Mouse (Mus musculus): ENCODE data around the gene Slc39a1.
A peak's percentile ranks its signal among the peaks of the same experiment; 100 is the strongest.

The Slc39a1 gene

DNA sequence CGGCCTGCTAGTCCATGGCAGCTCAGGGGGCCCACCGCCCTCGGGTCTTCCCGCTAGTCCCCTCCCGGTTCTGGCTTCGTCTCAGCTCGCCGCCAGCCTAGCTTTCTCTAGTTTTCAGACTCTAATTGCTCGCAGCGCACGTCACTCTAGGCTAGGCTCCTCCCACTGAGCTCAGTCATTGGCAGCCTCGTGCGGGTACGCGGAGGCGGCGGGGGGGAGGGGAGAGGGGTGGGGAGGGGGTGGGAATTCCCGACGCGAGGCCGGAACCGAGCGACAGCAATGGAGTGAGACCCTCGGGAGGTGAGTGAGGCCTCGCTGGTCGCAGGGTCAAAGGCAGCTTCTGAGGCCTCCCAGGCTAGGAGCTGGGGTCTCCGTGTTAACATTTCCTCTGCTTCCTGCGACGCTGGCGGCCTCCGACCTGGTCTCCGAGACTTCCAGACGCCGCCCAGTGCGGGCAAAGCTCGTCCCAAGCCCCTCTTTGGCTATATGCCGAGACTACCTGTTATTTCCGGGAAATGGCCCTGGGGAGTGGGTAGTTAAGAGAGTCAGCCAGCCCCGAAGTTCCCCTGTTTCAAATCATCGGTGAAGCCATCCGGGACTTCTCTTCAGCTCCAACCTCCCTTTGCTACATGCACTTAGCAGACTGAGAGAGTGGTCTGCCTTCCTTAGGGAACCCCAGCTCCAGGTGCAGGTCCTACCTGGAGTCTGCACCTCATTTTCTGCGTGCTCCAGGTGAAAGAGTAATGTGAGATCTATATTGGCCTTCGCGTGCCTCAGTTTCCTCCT is at the start of gene Slc39a1:
Gene Slc39a1 (plus strand): TSS at position 213 of the 786 bp plus-strand sequence.
- peak; percentile 97 for DNase-seq (ENCODE audit: low spot score)

DNA sequence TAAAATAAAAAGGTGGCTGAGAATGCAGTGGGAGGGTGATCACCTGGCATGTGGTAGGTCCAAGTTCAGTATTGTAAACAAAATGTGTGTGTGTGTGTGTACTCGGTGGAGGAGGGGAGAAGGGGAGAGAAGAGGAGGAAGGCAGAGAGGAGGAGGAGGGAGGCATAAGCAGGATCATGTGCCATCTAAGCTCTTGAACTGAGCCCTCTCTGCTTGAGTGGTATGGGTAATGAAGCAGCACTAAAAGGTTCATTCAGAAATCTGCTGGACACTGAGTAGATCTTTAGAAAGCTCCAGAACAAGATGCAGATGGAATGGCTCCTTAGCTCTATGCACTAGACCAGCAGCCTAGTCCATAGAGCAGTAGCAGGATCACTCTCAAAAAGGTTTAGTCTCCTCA is 45.1 kb upstream of the Slc39a1 start:
- DNase-seq (ENCODE audit: low spot score), result no peak

DNA sequence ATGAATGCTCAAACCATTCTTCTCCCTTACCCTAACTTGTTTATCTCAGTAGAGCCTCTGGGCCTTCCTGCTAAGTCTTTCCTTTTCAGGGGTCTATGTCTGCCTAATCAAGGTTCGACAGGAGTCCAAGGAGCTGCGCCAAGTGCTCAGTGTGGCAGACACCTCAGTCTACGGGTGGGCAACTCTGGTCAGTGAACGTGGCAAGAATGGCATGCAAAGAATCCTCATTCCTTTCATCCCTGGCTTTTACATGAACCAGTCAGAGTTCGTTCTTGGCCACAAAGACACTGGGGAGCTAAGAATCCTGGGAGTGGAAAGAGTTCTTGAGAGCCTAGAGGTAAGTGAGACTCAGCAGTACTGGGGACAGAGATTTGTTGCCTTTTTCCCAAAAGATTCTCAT is 44.4 kb upstream of the Slc39a1 start:
- DNase-seq (ENCODE audit: low spot score), result no peak

DNA sequence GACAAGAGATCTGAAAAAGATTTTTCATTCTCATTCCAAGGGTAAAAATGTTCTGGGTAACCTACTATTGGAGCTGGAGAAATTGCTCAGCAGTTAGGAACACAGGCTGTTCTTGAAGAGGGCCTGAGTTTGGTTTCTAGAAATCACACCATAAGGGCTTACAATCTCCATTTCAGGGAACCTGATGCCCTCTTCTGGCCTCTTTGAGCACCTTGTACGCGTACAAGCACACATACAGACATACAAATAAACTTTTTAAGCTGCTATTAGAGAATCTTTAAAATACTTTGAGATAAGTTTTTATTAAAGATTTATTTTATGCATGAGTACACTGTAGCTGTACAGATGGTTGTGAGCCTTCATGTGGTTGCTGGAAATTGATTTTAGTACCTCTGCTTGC is 43.4 kb upstream of the Slc39a1 start:
- no peak for DNase-seq (ENCODE audit: low spot score)

- DNase-seq (ENCODE audit: low spot score), result no peak
Observed at GRCm38 (mm10) chr3:90208662-90209061, 39.3 kb upstream of the Slc39a1 start.

DNA sequence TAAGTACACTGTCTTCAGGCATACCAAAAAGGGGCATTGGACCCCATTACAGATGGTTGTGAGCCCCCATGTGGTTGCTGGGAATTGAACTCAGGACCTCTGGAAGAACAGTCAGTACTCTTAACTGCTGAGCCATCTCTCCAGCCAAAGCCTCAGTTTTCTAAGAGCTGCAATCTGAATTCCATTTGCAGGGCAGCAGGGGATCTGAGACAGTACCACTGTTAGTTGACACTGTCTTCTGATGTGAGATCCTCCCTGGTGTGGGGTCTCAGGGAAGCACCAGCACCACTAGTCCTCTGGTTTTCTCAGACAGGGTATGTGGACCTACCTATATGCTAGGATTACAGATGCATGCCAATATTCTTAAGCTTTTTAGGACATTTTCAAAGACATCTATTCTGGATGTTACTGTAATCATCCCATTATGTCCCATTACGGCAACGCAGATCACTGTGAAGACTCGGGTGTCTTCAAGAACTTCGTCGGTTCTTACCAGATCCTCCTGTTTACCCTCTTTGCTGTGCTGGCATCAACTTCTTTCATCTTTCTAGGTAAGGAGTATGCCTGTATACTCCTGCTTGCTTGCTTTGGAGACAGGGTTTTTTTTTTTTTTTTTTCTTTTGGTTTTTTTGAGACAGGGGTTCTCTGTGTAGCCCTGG is 37.9 kb upstream of the Slc39a1 start:
- no peak for DNase-seq (ENCODE audit: low spot score)

DNA sequence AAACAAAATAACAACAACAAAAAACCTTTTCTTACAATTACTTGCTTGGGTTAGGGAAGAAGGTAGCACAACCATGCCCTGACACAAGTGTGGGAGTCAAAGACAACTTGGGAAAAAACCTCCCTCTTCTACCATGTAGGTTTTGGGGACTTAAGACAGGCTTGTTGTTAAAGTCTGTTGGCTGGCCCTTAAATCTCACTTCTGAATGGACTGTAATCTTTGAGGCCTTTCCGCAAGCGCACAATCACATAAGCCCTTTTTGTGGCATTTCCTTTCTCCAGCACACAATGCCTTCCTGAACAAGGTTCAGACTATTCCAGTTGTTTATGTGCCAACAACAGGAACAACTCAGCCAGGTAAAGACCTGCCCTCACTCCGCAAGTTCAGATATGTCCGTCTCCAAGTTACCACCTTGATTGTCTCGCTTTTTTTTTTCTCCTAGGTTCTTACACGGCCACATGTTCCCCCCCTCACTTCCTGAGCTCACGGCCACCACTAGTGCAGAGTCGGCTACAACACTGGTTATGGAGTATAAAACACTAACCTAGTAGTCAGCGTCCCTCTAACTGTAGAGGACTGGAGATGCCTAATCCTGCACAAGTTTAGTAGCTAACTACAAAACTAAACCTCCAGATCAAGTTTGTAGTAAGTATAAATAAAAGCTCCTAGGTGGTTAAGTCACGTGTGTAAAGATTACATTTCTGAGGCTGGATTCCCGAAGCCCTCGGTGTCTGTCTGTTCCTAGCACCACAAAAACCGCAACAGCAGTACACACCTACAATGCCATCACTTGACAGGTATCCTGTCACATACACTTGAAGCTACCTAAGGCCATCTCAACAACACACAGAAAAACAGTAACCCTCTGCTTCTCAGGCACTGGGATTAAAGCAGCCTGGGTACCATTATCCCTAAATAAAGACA is 36.2 kb upstream of the Slc39a1 start:
- DNase-seq (ENCODE audit: low spot score), result no peak

DNA sequence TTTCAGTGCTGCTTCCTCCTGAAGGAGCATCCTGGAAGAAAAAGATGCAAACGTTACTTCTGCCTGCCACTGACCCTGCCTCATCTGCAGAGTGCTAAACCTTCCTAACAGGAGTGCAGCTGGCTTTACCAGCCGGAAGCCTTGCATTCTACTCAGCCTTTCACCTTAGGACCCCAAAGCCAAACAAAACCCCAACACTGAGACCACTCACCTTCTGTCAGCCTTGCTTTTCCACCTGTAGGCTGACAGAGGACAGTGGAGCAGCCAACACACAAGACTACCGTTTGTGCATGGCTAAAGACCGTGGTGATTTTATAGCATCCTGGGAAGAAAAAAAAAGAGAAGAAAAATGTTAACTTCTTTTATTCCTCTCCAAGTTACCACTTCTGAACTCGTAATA is 35.2 kb upstream of the Slc39a1 start:
- DNase-seq (ENCODE audit: low spot score), result no peak

GRCm38 (mm10) chr3:90213377-90213866 is 34.5 kb upstream of the Slc39a1 start, which contains the start of the genes Rps27 and Rab13:
Rps27 (minus strand) TSS chr3:90213651.
Rab13 (plus strand) TSS chr3:90213695.
- peak; percentile 95 for DNase-seq (ENCODE audit: low spot score)

GRCm38 (mm10) chr3:90213956-90214684 is 33.9 kb upstream of the Slc39a1 start:
- no peak for DNase-seq (ENCODE audit: low spot score)

DNA sequence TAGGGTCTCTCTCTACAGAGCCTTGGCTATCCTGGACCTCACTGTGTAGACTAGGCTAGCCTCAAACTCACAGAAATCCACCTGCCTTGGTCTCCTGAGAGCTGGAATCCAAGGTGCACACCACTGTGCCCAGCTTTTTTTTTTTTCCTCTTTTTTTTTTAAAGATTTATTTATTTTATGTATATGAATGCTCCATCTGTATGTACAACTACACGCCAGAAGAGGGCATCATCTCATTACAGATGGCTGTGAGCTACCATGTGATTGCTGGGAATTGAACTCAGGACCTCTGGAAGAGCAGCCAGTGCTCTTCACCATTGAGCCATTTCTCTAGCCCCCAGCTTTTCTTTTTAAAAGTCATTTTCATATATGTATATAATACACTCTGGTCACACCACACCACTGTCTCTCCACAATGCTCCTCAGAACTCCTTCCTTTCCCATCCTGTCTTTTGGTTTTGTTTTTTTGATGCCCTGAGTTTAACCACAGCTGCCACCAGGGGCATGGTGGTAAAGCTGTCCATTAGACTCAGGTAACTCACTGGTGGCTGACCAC is 32.1 kb upstream of the Slc39a1 start:
- DNase-seq (ENCODE audit: low spot score), result no peak

DNA sequence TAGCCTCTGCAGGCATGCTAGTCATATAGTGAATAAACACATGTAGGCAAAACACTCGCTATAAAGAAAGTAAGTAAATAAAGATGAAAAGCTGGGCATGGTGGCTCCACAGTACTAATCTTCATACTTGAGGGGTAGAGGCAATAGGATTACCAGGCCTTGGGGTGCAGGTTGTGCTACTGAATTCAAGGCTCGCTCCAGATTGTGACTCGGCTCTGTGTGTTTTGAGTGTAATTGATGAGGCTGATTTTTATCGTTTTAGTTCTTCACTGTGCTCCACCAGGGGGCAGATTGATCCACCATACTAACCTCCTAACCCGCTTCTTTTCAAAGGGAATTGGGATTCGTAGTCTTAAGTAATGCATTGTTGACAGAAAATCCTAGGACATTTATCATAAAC is 27.9 kb upstream of the Slc39a1 start:
- DNase-seq (ENCODE audit: low spot score), result peak; percentile 47

DNA sequence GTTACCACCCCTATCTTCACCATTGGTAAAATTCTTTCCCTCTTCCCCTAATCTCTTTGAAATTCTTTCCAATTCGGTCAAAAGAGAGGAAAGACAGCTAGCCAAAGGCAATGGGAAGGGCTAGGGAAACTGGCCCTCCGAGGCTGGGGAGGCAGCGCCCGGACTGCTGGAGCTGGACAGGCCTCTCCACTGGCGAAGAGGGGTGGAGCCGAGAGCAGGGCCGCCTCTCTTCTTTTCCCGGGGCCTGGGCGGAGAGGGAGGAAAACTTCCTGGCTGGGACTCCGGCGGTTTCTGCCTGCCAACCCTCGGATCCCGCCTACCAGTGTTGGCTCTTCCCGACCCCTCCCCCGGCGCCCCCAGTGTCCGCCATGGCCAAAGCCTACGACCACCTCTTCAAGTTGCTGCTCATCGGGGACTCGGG is 27.4 kb upstream of the Slc39a1 start:
- DNase-seq (ENCODE audit: low spot score), result peak; percentile 84

DNA sequence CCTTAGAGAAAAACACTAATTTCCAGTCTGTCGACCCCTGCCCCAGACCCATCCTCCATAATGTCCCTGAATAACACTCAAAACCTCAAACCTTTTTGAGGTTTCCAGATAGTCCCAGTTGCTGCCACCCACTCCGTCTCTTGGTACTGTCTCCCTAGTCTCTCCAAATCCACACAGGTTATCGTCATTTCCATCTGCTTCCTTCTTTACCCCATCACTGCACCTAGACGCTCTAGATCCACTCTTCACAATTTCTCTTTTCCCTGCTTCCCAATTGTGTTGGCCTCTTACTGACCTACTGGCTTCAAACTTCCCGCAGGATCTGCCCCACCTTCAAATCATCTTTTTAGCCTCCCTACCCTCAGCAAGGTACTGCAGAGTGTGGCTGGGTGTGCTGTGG is 26.8 kb upstream of the Slc39a1 start:
- no peak for DNase-seq (ENCODE audit: low spot score)

DNA sequence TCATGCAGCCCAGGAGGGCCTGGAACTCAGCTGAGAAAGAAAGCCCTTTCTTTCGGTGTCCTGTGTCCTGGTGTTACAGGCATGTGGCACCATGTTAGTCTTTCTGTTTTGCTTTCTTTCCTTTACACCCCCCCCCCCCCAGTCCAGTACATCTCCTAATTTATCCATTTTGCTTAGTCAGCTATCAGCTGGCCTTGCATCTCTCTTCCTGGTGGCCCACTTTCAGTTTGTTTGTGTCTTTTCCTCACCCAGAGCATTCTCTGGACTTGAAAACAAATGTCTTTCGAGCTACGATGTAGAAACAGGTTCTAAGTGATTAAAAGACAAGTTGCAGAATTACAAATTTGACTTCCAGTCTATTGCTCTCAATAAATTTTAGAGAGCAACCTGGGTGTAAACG is 25.5 kb upstream of the Slc39a1 start:
- DNase-seq (ENCODE audit: low spot score), result no peak

DNA sequence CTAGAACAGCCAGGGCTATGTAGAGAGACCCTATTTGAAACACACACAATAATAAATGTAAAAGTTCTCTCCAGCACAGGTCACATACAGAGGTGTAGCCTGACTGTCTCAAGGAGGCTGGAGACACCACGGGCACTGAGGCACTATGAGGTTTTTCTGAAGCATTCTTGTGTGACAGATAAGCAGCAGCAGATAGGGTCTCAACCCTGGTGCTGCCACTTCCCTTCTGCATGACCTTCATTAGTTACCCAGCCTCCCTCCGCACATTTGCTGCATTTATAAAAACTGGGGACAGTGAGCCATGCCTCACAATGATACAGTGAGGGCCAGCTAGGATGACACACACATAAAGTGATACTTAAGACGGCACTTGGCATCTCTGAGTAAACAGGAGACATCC is 25.0 kb upstream of the Slc39a1 start:
- DNase-seq (ENCODE audit: low spot score), result no peak

DNA sequence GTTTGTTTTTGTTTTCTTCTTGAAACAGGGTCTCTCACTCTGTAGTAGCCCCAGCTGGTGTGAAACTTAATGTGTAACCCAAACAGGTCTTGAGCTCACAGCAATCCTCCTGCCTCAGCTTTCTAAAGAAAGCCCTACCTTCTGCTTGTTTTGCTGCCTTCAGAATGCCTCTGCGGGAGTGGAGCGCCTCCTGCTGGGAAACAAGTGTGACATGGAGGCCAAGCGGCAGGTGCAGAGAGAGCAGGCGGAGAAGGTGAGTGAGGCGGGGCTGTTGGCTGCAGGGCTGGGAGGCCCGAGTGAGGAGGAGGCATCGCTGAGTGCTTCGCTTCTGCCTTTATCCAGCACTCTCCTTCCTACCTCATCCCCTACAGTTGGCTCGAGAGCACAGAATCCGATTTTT is 23.6 kb upstream of the Slc39a1 start:
- DNase-seq (ENCODE audit: low spot score), result no peak

GRCm38 (mm10) chr3:90231075-90231474 is 16.9 kb upstream of the Slc39a1 start:
- DNase-seq (ENCODE audit: low spot score), result no peak

DNA sequence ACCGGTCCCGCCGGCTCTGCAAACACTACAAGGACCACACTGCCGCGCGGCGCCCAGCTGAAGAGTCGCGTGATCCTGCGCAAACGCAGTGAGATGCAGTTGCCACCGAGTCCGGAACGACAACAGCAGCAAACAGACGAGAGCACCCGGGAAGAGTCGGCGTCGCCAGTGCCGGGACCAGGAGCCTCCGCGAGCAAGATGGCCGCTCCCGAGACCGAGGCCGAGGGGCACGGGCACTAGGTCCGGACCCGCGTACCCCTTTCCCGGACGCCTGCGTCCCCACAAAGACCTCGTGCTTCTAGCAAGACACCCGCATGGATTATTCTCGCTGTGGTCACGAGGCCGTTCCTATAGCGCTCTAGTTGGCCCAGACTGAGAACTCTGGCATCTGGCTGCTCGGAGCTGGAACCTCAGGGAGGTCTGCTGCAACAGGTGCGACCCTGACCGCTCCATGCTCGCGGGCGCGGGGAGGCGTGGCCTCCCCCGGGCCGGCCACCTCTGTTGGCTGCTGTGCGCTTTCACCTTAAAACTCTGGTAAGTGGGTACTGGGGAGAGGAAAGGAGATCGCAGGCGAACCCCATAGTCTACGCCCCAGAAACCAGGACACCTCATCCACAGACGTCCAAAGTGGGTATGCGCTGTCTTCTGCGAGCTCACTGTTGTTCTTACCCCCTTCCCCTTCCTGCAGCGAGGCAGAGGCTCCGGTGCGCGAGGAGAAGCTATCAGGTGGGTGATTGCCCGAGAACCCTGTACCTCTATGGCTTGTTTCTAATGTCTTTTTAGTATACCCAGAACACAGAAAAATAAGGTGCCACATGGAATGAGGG is 16.3 kb upstream of the Slc39a1 start, which contains the start of gene Jtb:
Gene Jtb (plus strand): TSS at position 91 of the 827 bp plus-strand sequence.
- DNase-seq (ENCODE audit: low spot score), result peak; percentile 94

DNA sequence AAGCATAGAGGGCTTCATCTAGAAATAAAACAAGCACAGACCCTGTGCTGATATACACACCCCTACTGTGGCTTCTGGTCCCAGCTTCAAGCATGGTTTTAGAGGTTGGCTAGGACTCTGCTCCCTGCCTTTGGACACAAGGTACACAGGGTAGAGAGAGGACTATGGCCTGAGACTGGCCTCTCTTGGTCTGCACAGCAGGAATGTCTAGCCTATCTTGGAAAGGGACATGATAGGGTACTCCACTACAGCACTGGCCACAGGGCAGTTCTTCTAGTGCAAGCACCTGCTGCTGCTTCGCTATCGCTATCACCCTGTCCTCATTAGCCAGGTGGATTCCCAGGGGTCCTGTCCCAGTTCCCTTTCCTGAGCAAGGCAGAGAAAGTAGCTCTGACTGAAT is 6.7 kb upstream of the Slc39a1 start:
- no peak for DNase-seq (ENCODE audit: low spot score)
